Mouse (Mus musculus): ENCODE data around the gene Efcab1.

Efcab1 gene

GRCm38 (mm10) chr16:15014724-15015123 lies 108.3 kb downstream of the Efcab1 start:
- DNase-seq (ENCODE audit: low read depth) = no peak

Data from induced T-regulatory cell, adult 2 months (primary cell).